Mouse (Mus musculus) left cerebral cortex, postnatal 4 days (tissue): ENCODE data around the gene Nanos2. TPM values are rescaled to one million over a fixed set of nuclear protein-coding genes. Genes with fewer than 3 reads are reported as not detected.
A peak's percentile ranks its signal among the peaks of the same experiment; 100 is the strongest.

ENCODE experiments used
- DNase-seq: peaks from one replicate; pipeline ENCODE4 v3.0.0-alpha.2; 2022
- intact Hi-C: fragments of 180-260 bp; cut with DNase I; formaldehyde crosslinking; loops from one replicate; pipeline ENCODE4 v1.15.1; 2025
- total RNA-seq, 2 experiments: library from RNA; stranded (reverse); gene quantifications; 2 replicates each; pipeline ENCODE4 v1.2.3; 2021

The Nanos2 gene
- 1 to 10 TPM; 1.4 to 1.7 TPM for total RNA-seq

GRCm38 (mm10) chr7:18987100-18987499, at the start of gene Nanos2:
Gene Nanos2, plus strand, starts transcription at chr7:18987400.
- no peak for DNase-seq
- intact Hi-C loops, result no loop called here

- intact Hi-C loops, result no loop called here
- peak; percentile 90 for DNase-seq
Measured at GRCm38 (mm10) chr7:18942376-18942775, 44.8 kb upstream of the Nanos2 start.

- DNase-seq, result no peak
- intact Hi-C loops, result no loop called here
Measured at GRCm38 (mm10) chr7:18942815-18943214, 44.4 kb upstream of the Nanos2 start.

GRCm38 (mm10) chr7:18948151-18948550, 39.0 kb upstream of the Nanos2 start:
- intact Hi-C loops, result no loop called here
- no peak for DNase-seq

GRCm38 (mm10) chr7:18949781-18950522, 37.2 kb upstream of the Nanos2 start:
- DNase-seq, result peak; percentile 91
- intact Hi-C loops, result loop anchor here (5.0 kb wide), 1 partner anchor 53 kb away; no protein-coding TSS in a partner anchor

- DNase-seq, result peak; percentile 53
- intact Hi-C loops, result loop anchor here (5.0 kb wide), 1 partner anchor 53 kb away; no protein-coding TSS in a partner anchor
Measured at GRCm38 (mm10) chr7:18950523-18951315, 36.5 kb upstream of the Nanos2 start.

- no peak for DNase-seq
- intact Hi-C loops, result loop anchor here (5.0 kb wide), 1 partner anchor 54 kb away; no protein-coding TSS in a partner anchor
Measured at GRCm38 (mm10) chr7:18951397-18951796, 35.8 kb upstream of the Nanos2 start.

GRCm38 (mm10) chr7:18957569-18958383, 29.4 kb upstream of the Nanos2 start:
- intact Hi-C loops, result no loop called here
- peak; percentile 85 for DNase-seq

GRCm38 (mm10) chr7:18958384-18958766, 28.8 kb upstream of the Nanos2 start:
- intact Hi-C loops, result no loop called here
- DNase-seq, result no peak

GRCm38 (mm10) chr7:18959446-18959845, 27.8 kb upstream of the Nanos2 start:
- no peak for DNase-seq
- intact Hi-C loops, result no loop called here

- DNase-seq, result no peak
- intact Hi-C loops, result no loop called here
Measured at GRCm38 (mm10) chr7:18962171-18962792, 24.9 kb upstream of the Nanos2 start.

GRCm38 (mm10) chr7:18962795-18963194, 24.4 kb upstream of the Nanos2 start:
- intact Hi-C loops, result no loop called here
- no peak for DNase-seq

GRCm38 (mm10) chr7:18963294-18963843, 23.8 kb upstream of the Nanos2 start:
- no peak for DNase-seq
- intact Hi-C loops, result no loop called here

GRCm38 (mm10) chr7:18965312-18965711, 21.9 kb upstream of the Nanos2 start:
- no peak for DNase-seq
- intact Hi-C loops, result no loop called here

- intact Hi-C loops, result no loop called here
- DNase-seq, result no peak
Measured at GRCm38 (mm10) chr7:18967603-18968002, 19.6 kb upstream of the Nanos2 start.

- DNase-seq, result no peak
Measured at GRCm38 (mm10) chr7:18970956-18971355, 16.2 kb upstream of the Nanos2 start.

GRCm38 (mm10) chr7:18978381-18978780, 8.8 kb upstream of the Nanos2 start:
- intact Hi-C loops, result no loop called here
- DNase-seq, result no peak

More at GRCm38 (mm10) chr7:18970956-18971355, 16.2 kb upstream of the Nanos2 start:
- intact Hi-C loops, result no loop called here

GRCm38 (mm10) chr7:18986503-18986902, 697 bp upstream of the Nanos2 start:
- DNase-seq, result no peak
- intact Hi-C loops, result no loop called here

GRCm38 (mm10) chr7:18987747-18988146, 547 bp downstream of the Nanos2 start:
- intact Hi-C loops, result no loop called here
- DNase-seq, result no peak

GRCm38 (mm10) chr7:18988780-18989179, 1.6 kb downstream of the Nanos2 start:
- DNase-seq, result no peak
- intact Hi-C loops, result no loop called here
